ENCODE assay signal across 20 mouse cellular contexts in the genomic region with DNA sequence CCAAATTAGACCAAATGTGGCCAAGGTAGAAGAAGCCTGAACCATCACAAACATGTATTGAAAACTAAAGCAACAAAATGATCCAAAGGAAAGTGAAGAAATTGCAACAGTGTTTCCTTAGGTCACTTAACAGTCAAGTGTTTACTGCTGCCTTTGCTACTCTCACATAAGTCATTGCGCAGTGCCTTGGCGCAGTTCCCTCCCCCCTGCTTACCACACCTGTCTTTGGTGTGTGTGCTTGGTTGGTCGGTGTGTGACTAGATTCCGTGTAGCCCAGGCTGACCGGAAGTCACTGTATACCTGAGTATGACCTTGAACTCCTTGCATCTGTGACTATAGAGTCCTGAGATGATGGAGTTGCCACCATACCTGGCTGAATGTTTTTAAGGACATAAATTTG. TPM values are rescaled to one million over a fixed set of nuclear protein-coding genes. Genes with fewer than 3 reads are reported as not detected.
A peak's percentile ranks its signal among the peaks of the same experiment; 100 is the strongest.
DNase-seq lines count a peak whose midpoint lies in the region; ATAC-seq and TF ChIP-seq lines count a peak whose summit lies in the region.
"Had no signal": no experiment of that assay in that cellular context is flagged by ENCODE, and none has a peak within 500 bp of the region (broad histone marks: within the 10 kb centered on the region; RNA-seq: fewer than 3 reads in every experiment).

No protein-coding gene starts in this region.

- H3K4me2 ChIP-seq in lung, postnatal 0 days (replicated peaks; ENCODE audit: low read depth, low read length), result no peak overlapping the region
- H3K4me2 ChIP-seq: heart, embryonic 11.5 days; hindbrain, embryonic 12.5 days; hindbrain, embryonic 15.5 days had no signal

- H3K4me1 ChIP-seq in lung, postnatal 0 days (ENCODE audit: insufficient read depth, low read depth, low read length), result no peaks in the 10 kb centered on the region
- H3K4me1 ChIP-seq: hindbrain, embryonic 12.5 days; hindbrain, embryonic 15.5 days had no signal

- ATAC-seq in lung, postnatal 0 days, result no peak
- ATAC-seq: forebrain, embryonic 14.5 days; forebrain, postnatal 0 days; Patski had no signal

- no peak overlapping the region for H3K4me3 ChIP-seq in gastrocnemius, adult 2 months
- H3K4me3 ChIP-seq in lung, postnatal 0 days (ENCODE audit: low read depth, low read length), result no peak overlapping the region
- H3K4me3 ChIP-seq: hindbrain, embryonic 12.5 days; hindbrain, embryonic 15.5 days had no signal

- H3K9ac ChIP-seq in lung, postnatal 0 days (replicated peaks; ENCODE audit: low read depth), result no peak overlapping the region
- H3K9ac ChIP-seq: forebrain, postnatal 0 days; hindbrain, embryonic 12.5 days; hindbrain, embryonic 15.5 days had no signal

- TF ChIP-seq CTCF in gastrocnemius, adult 2 months (IDR thresholded peaks at IDR 0.05), result no peak
- TF ChIP-seq CTCF in lung, postnatal 0 days (IDR thresholded peaks at IDR 0.05), result no peak

- H3K27ac ChIP-seq in gastrocnemius, adult 2 months, result no peak overlapping the region
- no peak overlapping the region for H3K27ac ChIP-seq in lung, postnatal 0 days (ENCODE audit: low read length)
- H3K27ac ChIP-seq: hindbrain, embryonic 12.5 days; hindbrain, embryonic 15.5 days had no signal

- H3K36me3 ChIP-seq in lung, postnatal 0 days (ENCODE audit: insufficient read depth, low read length), result peaks cover 56% of the 10 kb centered on the region

- TF ChIP-seq EP300 in lung, postnatal 0 days (IDR thresholded peaks at IDR 0.05), result no peak

- no peaks in the 10 kb centered on the region for H3K9me3 ChIP-seq in lung, postnatal 0 days (ENCODE audit: low read length)
- H3K9me3 ChIP-seq: G1E; hindbrain, embryonic 12.5 days; hindbrain, embryonic 15.5 days had no signal

- WGBS in lung, postnatal 0 days, result 89% methylated on average over 5 of the region's 5 CpGs

- H3K27me3 ChIP-seq in lung, postnatal 0 days (replicated peaks; ENCODE audit: insufficient read depth, low read length), result no peaks in the 10 kb centered on the region
- H3K27me3 ChIP-seq: CH12.LX; hindbrain, embryonic 12.5 days; hindbrain, embryonic 15.5 days; Patski had no signal

- intact Hi-C loops in gastrocnemius, adult 2 months (cut with DNase I), result no loop called here

- DNase-seq in gastrocnemius, adult 2 months, result peak; percentile 19
- no peak for DNase-seq in gastrocnemius, postnatal 25 days
- DNase-seq in lung, postnatal 10 days, result peak; percentile 9
- DNase-seq in lung, postnatal 0 days (ENCODE audit: low spot score), result no peak
- DNase-seq in lung, postnatal 25 days (ENCODE audit: low spot score), result peak; percentile 33
- no peak for DNase-seq in urinary bladder, adult 18-20 months (ENCODE audit: low spot score in 2 of 2)
- no peak for DNase-seq in spleen, postnatal 36 days (ENCODE audit: low spot score in 2 of 2)
- DNase-seq: adrenal gland, postnatal 14 days; B cell, adult 2 months; cerebellum, adult 11 months; forebrain, postnatal 0 days; gastrocnemius, postnatal 36 days; heart, adult 11 months had no signal

RNA-seq across cellular contexts. Expression of gene Hp1bp3, which starts 36.7 kb away (rescaled TPM):
- 10 to 100 TPM; 50.8 to 67.8 TPM for total RNA-seq in gastrocnemius, adult 2 months (2021)
- total RNA-seq in gastrocnemius, postnatal 25 days (2021), result 10 to 100 TPM; 45.5 to 53.0 TPM
- polyA plus RNA-seq in lung, postnatal 0 days (2015; fragmentation: Nextera tagmentation; extraction: Ambion mirVana), result 129 and 135 TPM in 2 replicates

Comparison
In these comparisons a context has a peak if more than half of its experiments do, and no peak if none do; other contexts are left out.
1. DNase-seq: peak in gastrocnemius, adult 2 months (single experiment), lung, postnatal 10 days (single experiment) and lung, postnatal 25 days (single experiment); none in gastrocnemius, postnatal 25 days (single experiment), lung, postnatal 0 days (single experiment), urinary bladder, adult 18-20 months (0 of 2) and spleen, postnatal 36 days (0 of 2).